Mouse (Mus musculus) retina, embryonic 14.5 days (tissue): ENCODE measurements around the gene Cep97.
"Not testable (repeated sequence)": the region's sequence is repeated elsewhere in the genome, so short reads cannot be mapped to it uniquely, and the experiment has no call there.

ENCODE experiments used
- DNase-seq: peaks from one replicate; pipeline ENCODE4 v3.0.0-alpha.2; 2015; ENCODE audit warnings: low spot score

The Cep97 gene

DNA sequence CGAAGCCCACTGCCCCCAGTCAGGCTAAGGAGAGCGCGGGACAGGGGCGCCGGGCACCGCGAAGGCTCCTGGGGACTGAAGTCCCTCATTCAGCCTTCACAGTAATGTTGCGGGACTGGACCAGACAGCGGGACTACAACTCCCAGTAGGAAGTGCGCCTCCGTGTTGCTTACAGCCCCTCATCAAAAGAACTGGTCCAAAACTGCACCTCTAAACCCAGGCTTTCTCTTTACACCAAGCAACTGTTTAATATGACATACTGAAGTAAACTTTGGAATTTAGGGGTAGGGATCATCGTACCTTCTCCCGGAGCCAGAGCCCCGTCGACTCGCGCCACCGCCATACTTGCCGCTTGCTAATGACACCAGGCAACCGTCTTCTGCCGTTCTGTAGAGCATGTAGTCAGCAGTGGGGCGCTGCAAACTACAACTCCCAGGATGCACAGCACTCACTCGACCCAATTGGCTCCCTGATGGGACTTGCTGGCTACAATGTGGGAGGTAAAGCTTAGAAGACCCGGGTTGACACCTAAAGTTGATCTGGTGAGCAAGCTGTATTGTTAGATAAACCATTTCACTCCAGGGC lies at the start of gene Cep97:
Gene Cep97 (minus strand): TSS at position 403 of the 585 bp plus-strand sequence.
- peak; percentile 93 for DNase-seq

DNA sequence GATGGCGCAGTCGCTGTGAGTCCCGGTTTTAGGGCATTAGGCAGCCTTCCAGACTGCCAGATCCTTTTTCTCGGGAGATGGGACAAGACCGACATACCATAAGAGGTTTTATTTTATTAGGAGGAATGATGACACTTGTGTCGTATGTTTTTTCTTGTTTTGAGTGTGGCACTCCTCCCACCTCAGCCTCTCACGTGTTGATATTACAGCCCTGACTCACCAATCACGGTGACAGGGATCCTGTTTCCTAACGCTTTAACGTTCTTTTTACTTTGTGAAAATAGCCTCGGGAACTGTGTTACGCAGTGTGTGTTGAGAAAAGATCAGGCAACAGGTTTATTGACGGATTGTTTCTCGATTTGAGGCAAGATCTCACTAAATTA lies 40.2 kb upstream of the Cep97 start:
- no peak for DNase-seq

DNA sequence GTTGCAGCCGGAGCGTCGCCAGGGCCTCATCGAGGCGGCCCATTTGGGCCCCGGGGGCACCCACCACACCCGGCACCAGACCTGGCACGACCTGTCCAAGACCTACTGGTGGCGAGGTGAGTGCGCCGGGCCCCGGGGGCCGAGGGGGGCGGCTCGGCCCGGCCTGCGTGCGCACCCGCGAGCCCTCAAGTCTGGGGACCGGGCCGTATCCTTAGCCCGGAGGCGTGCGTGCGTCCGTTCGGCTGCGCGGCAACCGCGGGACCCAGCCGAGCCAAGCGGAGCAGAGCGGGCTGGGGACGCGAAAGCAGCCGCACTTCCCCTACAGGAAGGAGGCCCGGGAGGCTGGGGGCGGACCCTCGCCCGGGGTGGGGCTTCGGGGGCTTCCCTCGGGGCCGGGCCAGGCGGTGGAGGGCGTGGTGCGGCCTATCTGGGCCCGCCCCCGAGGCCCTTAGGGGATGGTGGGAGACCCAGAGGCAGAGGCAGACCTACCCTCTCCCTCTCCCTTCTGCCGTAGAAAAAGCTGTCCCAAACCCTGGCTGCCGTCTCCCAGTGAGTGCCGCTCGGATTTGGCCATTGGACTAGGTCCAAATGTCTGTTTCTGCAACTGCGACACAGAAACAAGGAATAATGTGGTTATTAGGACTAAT lies 39.7 kb upstream of the Cep97 start:
- peak; percentile 91 for DNase-seq

DNA sequence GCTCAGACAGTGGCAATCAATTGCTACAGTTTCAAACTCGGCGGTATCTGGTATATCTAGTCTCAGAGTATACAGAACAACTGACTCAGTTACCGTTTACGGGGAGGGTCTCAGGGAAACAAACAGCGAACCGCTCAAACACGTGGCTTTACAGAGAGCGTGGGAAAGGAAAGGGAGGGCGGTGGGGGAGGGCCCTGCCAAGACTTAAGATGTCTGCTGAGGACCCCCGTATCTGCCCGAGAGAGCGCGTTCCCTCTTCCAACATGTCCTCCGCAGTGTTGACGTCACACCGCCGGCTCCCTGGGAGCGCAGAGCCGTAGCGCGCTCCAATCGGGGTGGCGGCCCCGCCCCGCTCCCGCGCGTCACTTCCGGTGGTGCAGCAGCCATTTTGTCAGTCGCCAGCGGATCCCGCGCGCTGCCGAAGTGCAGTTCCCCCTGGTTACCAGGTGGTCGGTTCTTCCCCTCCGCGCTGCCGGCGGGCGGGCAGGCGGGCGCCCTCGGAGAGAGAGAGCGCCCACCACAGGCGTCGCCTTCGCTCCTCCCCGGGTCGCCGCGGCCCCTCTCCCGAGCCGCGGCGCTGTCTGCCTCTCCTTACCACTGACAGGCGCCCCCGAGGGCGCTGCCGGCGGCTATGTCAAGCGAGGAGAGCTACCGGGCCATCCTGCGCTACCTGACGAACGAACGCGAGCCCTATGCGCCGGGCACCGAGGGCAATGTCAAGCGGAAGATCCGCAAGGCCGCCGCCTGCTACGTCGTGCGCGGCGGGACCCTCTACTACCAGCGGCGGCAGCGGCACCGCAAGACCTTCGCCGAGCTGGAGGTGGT lies 39.0 kb upstream of the Cep97 start, which contains the start of gene Zbtb11:
Gene Zbtb11 (plus strand): TSS at position 453 of the 825 bp plus-strand sequence.
- DNase-seq, result peak; percentile 99

DNA sequence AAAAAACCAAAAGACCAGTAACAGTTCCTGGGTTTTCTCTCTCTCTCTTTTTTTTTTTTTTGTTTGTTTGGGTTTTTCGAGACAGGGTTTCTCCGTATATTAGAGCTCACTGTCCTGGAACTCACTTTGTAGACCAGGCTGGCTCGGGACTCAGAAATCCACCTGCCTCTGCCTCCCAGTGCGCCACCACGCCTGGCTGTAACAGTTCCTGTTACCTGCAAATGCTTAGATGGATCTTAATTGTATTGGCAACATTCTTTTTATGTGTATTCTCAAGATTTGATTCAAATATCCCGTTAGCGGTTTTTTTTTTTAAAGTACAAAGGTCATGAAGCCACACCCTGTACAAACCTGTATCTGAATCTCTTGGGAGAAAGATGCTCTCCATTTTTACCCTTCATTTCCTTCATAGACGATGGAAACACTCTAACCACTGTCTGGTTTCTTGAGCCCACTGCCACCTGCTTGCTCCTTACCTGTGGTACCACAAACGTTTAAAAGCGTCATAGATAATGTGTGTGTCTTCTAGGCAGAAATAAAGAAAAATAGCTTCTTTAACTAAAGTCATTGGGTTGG lies 38.1 kb upstream of the Cep97 start:
- DNase-seq, result no peak

DNA sequence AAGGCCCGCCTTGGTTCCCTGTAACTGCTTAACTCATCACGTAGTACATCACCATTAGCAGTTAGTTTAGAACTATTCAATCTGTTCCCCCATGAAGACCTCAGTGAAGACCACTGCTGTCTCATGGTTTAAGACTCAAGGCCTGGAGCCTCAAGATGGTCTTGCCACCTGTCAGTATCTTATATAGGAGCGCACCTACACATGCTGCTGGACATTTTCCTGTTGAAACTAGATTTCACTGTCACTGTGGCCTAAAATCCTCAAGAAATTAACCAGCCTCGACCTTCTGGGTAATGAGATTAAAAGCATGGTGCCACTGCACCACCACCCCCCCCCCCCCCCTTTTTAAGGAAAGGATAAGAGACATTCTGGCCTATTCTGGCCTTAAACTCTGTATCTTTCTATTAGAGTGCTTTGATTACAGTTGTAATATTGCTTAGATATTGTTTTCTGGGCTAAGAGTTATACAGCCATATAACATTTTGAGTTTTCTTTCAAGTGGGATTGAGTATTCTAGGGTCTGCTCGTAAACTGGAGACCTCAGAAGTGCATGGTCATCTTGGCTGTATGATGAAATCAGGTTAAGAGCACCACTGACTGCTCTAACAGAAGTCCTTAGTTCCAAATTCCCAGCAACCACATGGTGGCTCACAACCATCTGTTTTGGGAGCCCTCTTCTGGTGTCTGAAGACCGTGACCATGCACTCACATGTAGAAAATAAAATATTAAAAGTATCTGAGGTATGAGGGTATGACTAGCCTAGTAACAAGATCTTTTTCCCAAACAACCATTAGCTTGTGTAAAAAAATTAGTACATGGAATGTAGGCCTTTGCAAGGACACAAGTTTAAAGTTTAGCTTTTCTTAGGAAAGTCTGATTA lies 37.3 kb upstream of the Cep97 start:
- DNase-seq, result no peak

DNA sequence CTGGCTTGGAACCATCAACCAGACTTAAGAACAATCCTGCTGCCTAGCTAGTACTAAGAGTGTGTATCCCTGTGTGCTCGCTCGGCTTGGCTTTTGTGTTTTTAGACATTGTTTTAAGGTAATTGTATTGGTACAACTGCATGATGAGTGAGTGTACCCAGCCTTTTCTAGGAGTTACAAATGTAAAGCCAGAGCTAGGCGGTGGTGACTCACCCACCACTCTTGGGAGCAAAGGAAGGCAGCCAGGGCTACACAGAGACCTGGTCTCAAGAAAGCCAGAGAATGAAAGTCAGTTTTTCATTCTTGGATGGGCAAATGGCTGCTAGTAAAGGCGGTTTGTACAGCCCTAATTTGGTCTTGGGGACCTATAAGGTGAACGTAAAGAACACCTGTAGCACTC lies 35.8 kb upstream of the Cep97 start:
- DNase-seq, result no peak

DNA sequence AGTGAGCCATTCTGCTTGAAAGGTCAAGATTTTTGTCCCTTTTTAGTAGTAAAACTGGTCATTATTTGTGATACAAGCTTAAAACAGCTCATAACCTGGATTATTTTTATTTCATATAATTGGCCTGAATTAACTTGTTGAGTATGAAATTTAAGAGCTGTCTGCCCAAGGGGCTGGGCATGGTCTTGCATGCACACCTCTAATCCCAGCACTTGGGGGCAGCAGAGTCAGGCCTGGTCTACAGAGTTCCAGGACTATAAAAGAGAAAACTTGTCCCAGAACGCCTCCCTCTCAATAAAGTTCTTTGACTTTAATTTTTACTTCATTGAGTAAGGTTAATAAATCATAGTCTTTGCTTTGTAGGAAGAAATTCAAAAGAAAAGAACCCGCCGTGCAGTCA lies 34.5 kb upstream of the Cep97 start:
- peak; percentile 70 for DNase-seq

DNA sequence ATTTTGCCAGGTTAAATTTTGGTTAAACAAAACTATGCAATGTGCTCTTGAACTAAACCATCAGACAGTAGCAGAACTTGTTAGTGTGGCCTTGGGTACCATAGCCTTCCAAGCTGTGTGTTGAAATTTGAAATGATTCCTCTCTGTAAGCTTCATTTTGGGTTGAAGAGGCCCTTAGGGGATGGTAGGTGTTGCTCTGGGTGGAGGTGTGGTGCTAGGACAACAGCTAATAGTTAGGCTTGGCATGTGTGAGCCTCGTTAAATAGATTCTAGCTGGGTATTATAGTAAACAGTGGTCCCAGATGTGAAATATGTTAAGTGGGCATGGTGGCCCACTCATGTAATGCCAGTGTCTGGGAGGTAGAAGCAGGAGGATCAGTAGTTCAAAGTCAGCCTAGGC lies 32.6 kb upstream of the Cep97 start:
- no peak for DNase-seq

DNA sequence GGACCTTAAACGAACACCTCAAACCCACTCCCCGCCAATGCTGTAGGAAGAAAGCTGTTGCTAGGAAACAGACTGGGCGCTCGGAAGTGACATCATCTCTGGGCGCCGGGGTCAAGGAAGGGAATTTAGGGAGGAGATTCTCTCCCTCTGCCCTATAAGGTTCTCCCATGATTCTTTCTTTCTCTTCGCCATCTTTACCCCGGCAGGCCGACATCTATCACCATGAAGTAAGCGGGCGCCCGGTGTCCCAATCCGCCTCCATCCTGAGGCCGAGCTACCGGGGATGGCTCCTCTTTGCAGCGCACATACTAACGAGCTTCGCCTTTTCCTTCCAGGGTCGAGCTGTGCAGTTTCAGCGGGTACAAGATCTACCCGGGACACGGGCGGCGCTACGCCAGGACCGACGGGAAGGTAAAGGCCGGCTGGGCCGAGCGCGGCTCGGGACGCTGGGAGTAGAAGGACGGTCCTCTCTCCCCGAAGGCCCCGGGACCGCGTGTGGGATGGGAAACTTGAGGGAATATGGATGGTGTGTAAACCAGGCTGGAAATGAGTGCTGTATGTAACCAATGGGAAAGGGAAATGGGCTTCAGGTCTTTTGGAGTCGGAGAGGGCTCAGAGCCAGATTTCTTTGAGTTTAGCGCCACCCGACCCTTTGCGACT lies 31.7 kb upstream of the Cep97 start, which contains the start of gene Rpl24:
Gene Rpl24 (plus strand): TSS at position 64 of the 660 bp plus-strand sequence.
- DNase-seq, result peak; percentile 95

DNA sequence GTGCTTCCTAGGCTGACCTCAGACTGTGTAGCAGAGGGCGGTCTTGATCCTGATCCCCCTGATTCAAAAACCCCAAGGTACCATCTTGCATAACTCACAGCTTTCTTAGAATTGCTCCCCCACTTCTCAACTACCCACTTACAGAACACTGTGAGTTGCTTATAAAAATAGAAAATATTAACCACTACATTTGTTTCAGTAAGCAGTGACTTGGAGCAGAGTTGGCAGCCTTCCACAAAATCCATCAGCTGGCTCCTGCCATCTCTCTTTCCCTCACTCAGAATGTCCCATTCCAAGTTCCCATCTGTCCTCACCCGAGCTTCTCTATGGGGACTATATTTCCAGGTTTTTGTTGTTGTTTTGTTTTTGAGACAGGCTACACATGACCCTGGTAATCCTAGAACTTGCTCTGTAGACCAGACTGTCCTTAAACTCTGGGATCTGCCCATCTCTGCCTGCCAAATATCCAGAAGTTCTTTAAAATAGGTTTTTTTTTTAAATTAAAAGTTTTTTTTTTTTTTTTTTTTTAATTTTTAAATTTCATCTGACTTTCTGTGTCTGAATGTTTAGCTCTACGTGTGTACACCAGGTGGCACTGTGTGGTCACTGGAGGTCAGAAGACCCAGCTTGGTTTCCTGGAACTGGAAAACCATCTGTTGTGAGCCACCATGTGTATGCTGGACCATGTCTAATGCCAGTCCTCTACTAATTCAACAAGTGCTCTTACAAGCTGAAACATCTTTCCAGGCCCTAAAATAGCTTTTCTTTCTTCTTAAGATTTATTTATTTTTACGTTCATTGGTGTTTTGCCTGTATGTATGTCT lies 29.7 kb upstream of the Cep97 start:
- peak; percentile 59 for DNase-seq

DNA sequence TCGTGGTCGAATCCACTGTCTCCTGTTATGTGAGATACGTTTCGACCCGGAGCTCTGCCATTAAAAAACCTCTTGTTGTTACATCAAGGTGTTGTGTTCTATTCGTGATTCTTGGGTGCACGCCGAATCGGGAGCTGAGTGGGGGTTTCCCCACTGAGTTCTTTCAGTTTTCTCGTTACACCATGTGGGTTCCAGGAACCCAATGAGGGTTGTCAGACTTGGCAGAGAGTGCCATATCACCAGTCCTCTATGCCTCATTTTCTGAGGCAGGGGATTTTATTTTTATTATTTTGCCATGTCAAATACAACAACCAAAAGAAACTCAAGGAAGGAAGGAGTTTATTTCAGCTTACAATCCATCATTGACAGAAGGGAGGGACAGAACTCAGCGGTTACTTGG lies 28.4 kb upstream of the Cep97 start:
- DNase-seq, result not testable (repeated sequence)

DNA sequence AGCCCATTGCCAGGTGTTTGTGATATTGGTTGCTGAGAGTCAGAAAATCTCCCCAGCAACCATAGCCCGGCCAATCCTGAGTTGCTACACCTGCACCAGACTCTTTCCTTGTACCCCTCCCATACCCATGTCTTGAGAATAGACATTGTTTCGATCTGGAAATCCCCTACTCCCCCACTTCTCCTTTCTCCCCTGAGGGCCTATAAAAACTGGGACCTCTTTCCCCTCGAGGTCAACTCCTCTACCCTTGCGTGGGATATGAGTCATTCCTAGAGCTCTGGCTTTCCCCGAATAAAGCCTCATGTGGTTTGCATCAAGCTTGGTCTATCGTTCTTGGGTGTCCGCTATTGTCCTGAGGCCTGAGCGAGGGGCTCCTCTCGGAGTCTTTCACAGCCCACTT lies 19.5 kb upstream of the Cep97 start:
- DNase-seq, result not testable (repeated sequence)

DNA sequence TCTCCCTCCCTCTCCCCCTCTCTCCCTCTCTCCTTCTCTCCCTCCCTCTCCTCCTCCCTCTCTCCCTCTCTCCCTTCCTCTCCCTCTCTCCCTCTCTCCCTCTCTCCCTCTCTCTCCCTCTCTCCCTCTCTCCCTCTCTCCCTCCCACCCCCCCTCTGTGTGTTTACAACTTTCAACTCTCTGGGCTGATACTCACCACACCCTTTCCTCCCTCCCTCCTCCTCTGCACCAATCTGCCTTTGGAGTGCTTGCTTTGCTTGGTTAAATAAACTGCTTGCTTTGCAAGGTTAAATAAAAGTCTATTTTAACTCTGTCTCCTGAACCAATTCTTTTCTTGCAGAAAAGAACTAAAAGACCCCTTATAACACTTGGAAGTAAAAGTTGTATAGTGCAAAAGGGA lies 18.1 kb upstream of the Cep97 start:
- DNase-seq, result no peak

DNA sequence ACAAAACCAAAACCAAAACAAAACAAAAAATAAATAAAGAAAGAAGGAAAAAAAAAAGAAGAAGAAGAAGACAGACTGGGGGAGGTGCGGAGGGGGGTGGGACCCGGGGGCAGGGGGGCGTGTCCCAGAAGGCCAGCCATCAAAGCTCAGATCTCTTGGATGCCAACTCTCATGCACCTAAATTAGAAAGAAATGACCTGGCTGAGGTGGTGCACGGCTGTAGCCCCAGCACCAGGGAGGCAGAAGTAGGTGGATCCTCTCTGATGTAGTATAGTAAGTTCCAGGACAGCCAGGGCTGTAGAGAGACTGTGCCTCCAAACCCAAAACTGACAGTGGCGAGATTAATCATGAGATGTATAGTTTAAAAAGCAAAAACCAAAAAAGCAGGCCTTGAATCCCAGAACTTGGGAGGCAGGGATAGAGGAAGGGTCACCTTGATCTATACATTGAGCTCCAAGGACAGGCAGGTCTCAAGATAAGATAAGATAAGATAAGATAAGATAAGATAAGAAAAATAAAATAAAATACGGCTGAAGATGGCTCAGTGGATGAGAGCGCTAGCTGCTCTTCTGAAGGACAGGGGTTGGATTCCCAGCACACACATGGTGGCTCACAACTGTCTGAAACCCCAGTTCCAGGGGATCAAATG lies 17.1 kb upstream of the Cep97 start:
- DNase-seq, result no peak

DNA sequence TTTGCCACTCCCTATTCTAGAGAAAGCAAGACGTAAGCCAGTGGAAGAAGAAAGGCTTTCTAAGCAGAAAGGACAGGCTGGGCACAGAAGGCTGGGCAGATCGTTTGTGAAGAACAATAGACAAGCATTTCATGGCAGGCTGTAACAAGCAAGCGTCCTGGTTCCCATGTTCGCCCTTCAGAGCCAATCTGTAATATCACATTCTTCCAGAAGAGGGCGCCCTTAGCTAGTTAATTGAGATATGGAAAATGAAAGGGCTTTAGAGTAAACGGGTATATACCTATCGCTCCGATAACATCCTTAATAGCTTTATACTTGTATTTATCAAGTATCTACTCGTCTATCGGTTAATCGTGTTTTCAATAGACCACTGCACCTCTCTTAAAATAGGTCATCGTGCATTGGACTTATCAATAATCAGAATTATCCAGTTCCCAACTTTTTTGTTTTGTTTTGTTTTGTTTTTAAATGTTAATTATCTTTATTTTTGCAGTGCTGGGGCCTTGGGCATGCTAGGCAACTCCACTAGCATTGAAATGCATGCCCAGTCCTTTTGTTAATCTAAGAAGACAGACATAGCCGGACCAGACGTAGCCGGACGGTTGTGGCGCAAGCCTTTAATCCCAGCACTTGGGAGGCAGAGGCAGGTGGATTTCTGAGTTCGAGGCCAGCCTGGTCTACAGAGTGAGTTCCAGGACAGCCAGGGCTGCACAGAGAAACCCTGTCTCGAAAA lies 16.5 kb upstream of the Cep97 start:
- DNase-seq, result peak; percentile 92

DNA sequence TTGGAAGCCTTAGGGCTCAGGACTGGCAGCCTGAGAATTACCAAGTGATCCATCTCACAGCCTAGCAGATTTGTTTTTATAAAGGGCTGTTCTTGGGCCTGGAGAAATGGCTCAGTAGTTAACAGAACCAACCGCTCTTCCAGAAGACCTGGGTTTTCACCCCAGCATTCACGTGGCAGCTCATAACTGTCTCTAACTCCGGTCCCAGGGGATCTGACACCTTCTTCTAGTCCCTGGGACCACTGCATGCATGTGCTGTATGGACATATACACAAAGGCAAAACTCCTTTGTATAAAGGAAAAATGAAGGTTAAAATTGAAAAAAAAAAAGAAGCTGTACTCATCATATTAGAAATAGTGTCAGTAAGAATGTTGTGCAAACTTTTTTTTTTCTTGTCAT lies 15.8 kb upstream of the Cep97 start:
- DNase-seq, result peak; percentile 20

DNA sequence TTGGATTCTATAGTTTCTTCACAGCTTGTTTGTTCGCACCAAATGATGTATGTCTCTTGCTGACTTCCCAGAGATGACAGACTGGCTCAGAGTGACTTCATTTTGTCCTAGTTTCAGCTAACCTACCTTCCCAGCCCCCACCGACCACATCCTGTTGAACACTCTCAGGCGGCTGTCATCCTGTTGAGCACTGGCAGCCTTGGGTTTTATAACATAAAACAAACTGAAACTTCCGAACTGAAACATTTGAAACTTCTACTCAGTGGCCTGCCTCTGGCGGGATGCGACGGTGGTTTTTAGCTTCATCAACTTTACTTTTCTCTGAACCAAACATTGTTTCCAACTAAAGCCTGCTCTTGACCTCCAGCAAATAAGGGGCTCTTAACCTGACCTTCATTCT lies 14.3 kb upstream of the Cep97 start:
- no peak for DNase-seq

DNA sequence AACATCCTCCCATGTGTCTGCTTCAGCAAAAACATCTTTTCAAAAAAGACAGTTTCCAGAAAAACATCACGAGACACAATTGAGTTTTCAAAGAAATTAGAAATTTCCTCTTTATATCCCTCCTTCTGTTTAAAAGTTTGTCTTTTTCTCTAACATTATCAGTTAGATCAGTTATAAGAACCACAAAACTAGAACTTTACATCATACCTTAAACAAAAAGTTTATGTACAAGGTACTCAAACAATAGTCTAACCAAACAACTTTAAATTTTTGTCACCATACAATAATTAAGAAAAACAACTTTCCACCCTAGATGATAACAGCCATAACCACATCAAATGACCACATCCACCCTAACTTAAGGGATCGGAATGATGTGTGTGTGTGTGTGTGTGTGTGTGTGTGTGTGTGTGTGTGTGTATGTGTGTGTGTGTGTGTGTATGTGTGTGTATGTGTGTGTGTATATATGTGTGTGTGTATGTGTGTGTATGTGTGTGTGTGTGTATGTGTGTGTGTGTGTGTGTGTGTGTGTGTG lies 13.3 kb upstream of the Cep97 start:
- DNase-seq, result not testable (repeated sequence)
